Mouse (Mus musculus): ENCODE results near the gene Susd6. TPM values are rescaled to one million over a fixed set of nuclear protein-coding genes. Genes with fewer than 3 reads are reported as not detected.

Susd6 gene
- polyA plus RNA-seq, 1 experiment from 2014 or later, result 12.3 TPM

- no peak overlapping the region for H3K4me2 ChIP-seq
- no peak overlapping the region for H3K9ac ChIP-seq
- 49% methylated on average over 2 of the region's 2 CpGs for WGBS
- H3K4me1 ChIP-seq (replicated peaks), result peaks cover 17% of the 10 kb centered on the region
- no peaks in the 10 kb centered on the region for H3K9me3 ChIP-seq
- 0 out of 2 replicates have a peak, but pooled peaks cover 3% of the 10 kb centered on the region for H3K36me3 ChIP-seq
- no peak for ATAC-seq (ENCODE audit: low read depth)
- no peak overlapping the region for H3K27ac ChIP-seq (replicated peaks)
- no peaks in the 10 kb centered on the region for H3K27me3 ChIP-seq
- H3K4me3 ChIP-seq, result no peak overlapping the region
Measured at GRCm38 (mm10) chr12:80833541-80833940, 43.2 kb downstream of the Susd6 start.

- Histone ChIP-seq H3K4me3 (no peak overlapping the region), H3K9ac (no peak overlapping the region), H3K27me3 (no peaks in the 10 kb centered on the region), H3K4me2 (no peak overlapping the region), H3K36me3 (0 out of 2 replicates have a peak, but pooled peaks cover 2% of the 10 kb centered on the region), H3K4me1 (replicated peaks) (peaks cover 23% of the 10 kb centered on the region), H3K9me3 (no peaks in the 10 kb centered on the region), H3K27ac (replicated peaks) (no peak overlapping the region)
- no peak for ATAC-seq (ENCODE audit: low read depth)
- WGBS, result 95% methylated on average over 3 of the region's 3 CpGs
Measured at GRCm38 (mm10) chr12:80834156-80834900, 44.0 kb downstream of the Susd6 start.

GRCm38 (mm10) chr12:80834901-80835570, 44.7 kb downstream of the Susd6 start:
- 79% methylated on average over 4 of the region's 8 CpGs for WGBS
- Histone ChIP-seq H3K9me3 (no peaks in the 10 kb centered on the region), H3K36me3 (no peaks in the 10 kb centered on the region), H3K4me3 (no peak overlapping the region), H3K4me2 (no peak overlapping the region), H3K27ac (replicated peaks) (no peak overlapping the region), H3K27me3 (no peaks in the 10 kb centered on the region), H3K4me1 (replicated peaks) (peaks cover 25% of the 10 kb centered on the region), H3K9ac (no peak overlapping the region)
- no peak for ATAC-seq (ENCODE audit: low read depth)

GRCm38 (mm10) chr12:80837614-80838013, 47.3 kb downstream of the Susd6 start:
- H3K4me2 ChIP-seq, result no peak overlapping the region
- H3K4me3 ChIP-seq, result no peak overlapping the region
- H3K27me3 ChIP-seq, result no peaks in the 10 kb centered on the region
- no peaks in the 10 kb centered on the region for H3K36me3 ChIP-seq
- no peak overlapping the region for H3K9ac ChIP-seq
- ATAC-seq (ENCODE audit: low read depth), result no peak
- no peaks in the 10 kb centered on the region for H3K9me3 ChIP-seq
- 64% methylated on average over 3 of the region's 3 CpGs for WGBS
- no peak overlapping the region for H3K27ac ChIP-seq (replicated peaks)
- H3K4me1 ChIP-seq (replicated peaks), result peaks cover 30% of the 10 kb centered on the region

- ATAC-seq (ENCODE audit: low read depth), result no peak
- Histone ChIP-seq H3K4me1 (replicated peaks) (peaks cover 33% of the 10 kb centered on the region), H3K27me3 (no peaks in the 10 kb centered on the region), H3K4me3 (no peak overlapping the region), H3K9ac (no peak overlapping the region), H3K27ac (replicated peaks) (no peak overlapping the region), H3K36me3 (no peaks in the 10 kb centered on the region), H3K9me3 (no peaks in the 10 kb centered on the region), H3K4me2 (no peak overlapping the region)
Measured at GRCm38 (mm10) chr12:80838271-80838670, 48.0 kb downstream of the Susd6 start.

- WGBS, result 70% methylated on average over 2 of the region's 2 CpGs
- no peaks in the 10 kb centered on the region for H3K36me3 ChIP-seq
- H3K27me3 ChIP-seq, result no peaks in the 10 kb centered on the region
- H3K4me1 ChIP-seq (replicated peaks), result peaks cover 39% of the 10 kb centered on the region
- H3K4me2 ChIP-seq, result no peak overlapping the region
- H3K9ac ChIP-seq, result no peak overlapping the region
- H3K9me3 ChIP-seq, result no peaks in the 10 kb centered on the region
- no peak overlapping the region for H3K4me3 ChIP-seq
- H3K27ac ChIP-seq (replicated peaks), result no peak overlapping the region
- ATAC-seq (ENCODE audit: low read depth), result no peak
Measured at GRCm38 (mm10) chr12:80838787-80839186, 48.5 kb downstream of the Susd6 start.

- Histone ChIP-seq H3K36me3 (no peaks in the 10 kb centered on the region), H3K4me3 (no peak overlapping the region), H3K9ac (no peak overlapping the region), H3K4me1 (replicated peaks) (peaks cover 47% of the 10 kb centered on the region), H3K27me3 (no peaks in the 10 kb centered on the region), H3K27ac (replicated peaks) (no peak overlapping the region), H3K9me3 (no peaks in the 10 kb centered on the region), H3K4me2 (no peak overlapping the region)
- WGBS, result 60% methylated on average over 2 of the region's 2 CpGs
- ATAC-seq (ENCODE audit: low read depth), result no peak
Measured at GRCm38 (mm10) chr12:80839631-80840030, 49.3 kb downstream of the Susd6 start.

- Histone ChIP-seq H3K27ac (replicated peaks) (no peak overlapping the region), H3K4me2 (no peak overlapping the region), H3K9ac (no peak overlapping the region), H3K9me3 (no peaks in the 10 kb centered on the region), H3K36me3 (no peaks in the 10 kb centered on the region), H3K27me3 (no peaks in the 10 kb centered on the region), H3K4me1 (replicated peaks) (peaks cover 60% of the 10 kb centered on the region), H3K4me3 (no peak overlapping the region)
- 87% methylated on average over 1 of the region's 1 CpGs for WGBS
- ATAC-seq (ENCODE audit: low read depth), result no peak
Measured at GRCm38 (mm10) chr12:80841618-80842017, 51.3 kb downstream of the Susd6 start.

GRCm38 (mm10) chr12:80842609-80843008, 52.3 kb downstream of the Susd6 start:
- no peak overlapping the region for H3K27ac ChIP-seq (replicated peaks)
- H3K9ac ChIP-seq, result no peak overlapping the region
- H3K4me2 ChIP-seq, result no peak overlapping the region
- H3K4me1 ChIP-seq (replicated peaks), result peaks cover 65% of the 10 kb centered on the region
- no peaks in the 10 kb centered on the region for H3K27me3 ChIP-seq
- H3K9me3 ChIP-seq, result no peaks in the 10 kb centered on the region
- H3K4me3 ChIP-seq, result no peak overlapping the region
- ATAC-seq (ENCODE audit: low read depth), result no peak
- no peaks in the 10 kb centered on the region for H3K36me3 ChIP-seq
- WGBS, result 98% methylated on average over 1 of the region's 1 CpGs

GRCm38 (mm10) chr12:80843236-80843635, 52.9 kb downstream of the Susd6 start:
- H3K27ac ChIP-seq (replicated peaks), result 0 out of 2 replicates have a peak overlapping the region, but pooled peaks have one; percentile 55
- H3K36me3 ChIP-seq, result no peaks in the 10 kb centered on the region
- no peaks in the 10 kb centered on the region for H3K27me3 ChIP-seq
- 72% methylated on average over 2 of the region's 2 CpGs for WGBS
- peaks cover 59% of the 10 kb centered on the region for H3K4me1 ChIP-seq (replicated peaks)
- no peaks in the 10 kb centered on the region for H3K9me3 ChIP-seq
- ATAC-seq (ENCODE audit: low read depth), result no peak
- H3K4me3 ChIP-seq, result no peak overlapping the region
- H3K9ac ChIP-seq, result no peak overlapping the region
- H3K4me2 ChIP-seq, result no peak overlapping the region

- Histone ChIP-seq H3K27ac (replicated peaks) (peak overlapping the region; percentile 61; the same call in 1 of the 2 replicates), H3K9me3 (no peaks in the 10 kb centered on the region), H3K27me3 (no peaks in the 10 kb centered on the region), H3K4me2 (no peak overlapping the region), H3K4me1 (replicated peaks) (peaks cover 54% of the 10 kb centered on the region), H3K36me3 (no peaks in the 10 kb centered on the region), H3K9ac (no peak overlapping the region), H3K4me3 (no peak overlapping the region)
- WGBS, result 77% methylated on average over 4 of the region's 4 CpGs
- ATAC-seq (ENCODE audit: low read depth), result peak; percentile 36; the same call in 1 of the 2 replicates
Measured at GRCm38 (mm10) chr12:80843651-80844444, 53.5 kb downstream of the Susd6 start.

- peaks cover 42% of the 10 kb centered on the region for H3K4me1 ChIP-seq (replicated peaks)
- no peak overlapping the region for H3K4me3 ChIP-seq
- no peaks in the 10 kb centered on the region for H3K27me3 ChIP-seq
- no peak overlapping the region for H3K4me2 ChIP-seq
- no peaks in the 10 kb centered on the region for H3K36me3 ChIP-seq
- no peak for ATAC-seq (ENCODE audit: low read depth)
- no peaks in the 10 kb centered on the region for H3K9me3 ChIP-seq
- WGBS, result 93% methylated on average over 1 of the region's 1 CpGs
- H3K27ac ChIP-seq (replicated peaks), result no peak overlapping the region
- H3K9ac ChIP-seq, result no peak overlapping the region
Measured at GRCm38 (mm10) chr12:80845901-80846300, 55.6 kb downstream of the Susd6 start.

All from neural tube, embryonic 13.5 days (tissue).